Mouse (Mus musculus) bone marrow, adult 2 months (tissue): ENCODE measurements around the gene Ctnna2. TPM values are rescaled to one million over a fixed set of nuclear protein-coding genes. Genes with fewer than 3 reads are reported as not detected.

Source experiments
- H3K27ac ChIP-seq: fragments of 200-500 bp; 2 replicates; pipeline ENCODE4 v1.5.1; 2012; ENCODE audit warnings: low read depth, mild to moderate bottlenecking, control low read depth, inconsistent platforms, low read length; ENCODE audit not compliant: control insufficient read depth, poor library complexity, insufficient read depth
- H3K4me1 ChIP-seq: fragments of 200-500 bp; 2 replicates; pipeline ENCODE4 v1.6.1; 2011; ENCODE audit warnings: low read length; ENCODE audit not compliant: control insufficient read depth, insufficient read depth
- H3K4me3 ChIP-seq: fragments of 200-500 bp; replicated peaks from 2 replicates; pipeline ENCODE3; 2011; ENCODE audit warnings: mild to moderate bottlenecking, low read depth, low read length, control low read depth; ENCODE audit not compliant: control insufficient read depth
- CTCF ChIP-seq: fragments of 200-500 bp; IDR thresholded peaks from 2 replicates; pipeline ENCODE4 v1.5.1; 2011; ENCODE audit warnings: low read length, control low read depth; ENCODE audit not compliant: control insufficient read depth, insufficient read depth
- POLR2A ChIP-seq: fragments of 200-500 bp; IDR thresholded peaks from 2 replicates; pipeline ENCODE4 v1.6.1; 2011; ENCODE audit warnings: low read depth, mild to moderate bottlenecking, control low read depth, low read length, borderline replicate concordance; ENCODE audit not compliant: control insufficient read depth
- WGBS: fragments of 180-500 bp; shearing (Covaris S2); methylation state at CpG from one replicate; pipeline ENCODE4 v1.1.7; 2018; 5-methylcytosine and 5-hydroxymethylcytosine counted together
- polyA plus RNA-seq: library from polyadenylated mRNA; stranded (reverse); fragments of >200 nt; gene quantifications from 2 replicates; pipeline ENCODE4 v1.2.4, GENCODE M21; 2011; ENCODE audit warnings: low replicate concordance; ENCODE audit not compliant: missing spikeins, insufficient read depth, insufficient read length

The Ctnna2 gene
- polyA plus RNA-seq, result not detected in 2 replicates

GRCm38 (mm10) chr6:77979241-77979961, at the start of gene Ctnna2:
TSS of gene Ctnna2 (minus strand) at chr6:77979699.
- Histone ChIP-seq H3K4me1 (no peaks in the 10 kb centered on the region), H3K27ac (no peak within 1 kb of the TSS), H3K4me3 (no peak within 1 kb of the TSS)
- WGBS, result 3% methylated on average over 49 of the region's 58 CpGs
- TF ChIP-seq POLR2A, result no peak
- no peak for TF ChIP-seq CTCF

- Histone ChIP-seq H3K4me1 (no peaks in the 10 kb centered on the region), H3K27ac (no peak overlapping the region), H3K4me3 (no peak overlapping the region)
- WGBS, result 12% methylated on average over 15 of the region's 15 CpGs
- TF ChIP-seq CTCF, result no peak
- no peak for TF ChIP-seq POLR2A
Observed at GRCm38 (mm10) chr6:77980137-77981052, 896 bp upstream of the Ctnna2 start.

- WGBS, result 22% methylated on average over 10 of the region's 10 CpGs
- TF ChIP-seq CTCF (no peak), POLR2A (no peak)
- Histone ChIP-seq H3K27ac (no peak overlapping the region), H3K4me3 (no peak overlapping the region), H3K4me1 (no peaks in the 10 kb centered on the region)
Observed at GRCm38 (mm10) chr6:77978476-77979240, 841 bp downstream of the Ctnna2 start.

GRCm38 (mm10) chr6:77970545-77971242, 8.8 kb downstream of the Ctnna2 start:
- no peaks in the 10 kb centered on the region for H3K4me1 ChIP-seq

GRCm38 (mm10) chr6:77969774-77970173, 9.7 kb downstream of the Ctnna2 start:
- TF ChIP-seq POLR2A, result no peak
- no peak for TF ChIP-seq CTCF
- no peaks in the 10 kb centered on the region for H3K4me1 ChIP-seq
- H3K4me3 ChIP-seq, result no peak overlapping the region
- no peak overlapping the region for H3K27ac ChIP-seq
- WGBS, result 63% methylated on average over 4 of the region's 4 CpGs

More at GRCm38 (mm10) chr6:77970545-77971242, 8.8 kb downstream of the Ctnna2 start:
- TF ChIP-seq POLR2A, result no peak
- no peak for TF ChIP-seq CTCF
- Histone ChIP-seq H3K4me3 (no peak overlapping the region), H3K27ac (no peak overlapping the region)
- WGBS, result 68% methylated on average over 10 of the region's 10 CpGs

- 74% methylated on average over 1 of the region's 1 CpGs for WGBS
- TF ChIP-seq POLR2A, result no peak
- no peak overlapping the region for H3K27ac ChIP-seq
- no peak overlapping the region for H3K4me3 ChIP-seq
- no peaks in the 10 kb centered on the region for H3K4me1 ChIP-seq
Observed at GRCm38 (mm10) chr6:77962011-77962410, 17.5 kb downstream of the Ctnna2 start.

GRCm38 (mm10) chr6:77951276-77951675, 28.2 kb downstream of the Ctnna2 start:
- H3K4me1 ChIP-seq, result no peaks in the 10 kb centered on the region
- TF ChIP-seq POLR2A (no peak), CTCF (no peak)
- H3K27ac ChIP-seq, result no peak overlapping the region
- WGBS, result 48% methylated on average over 4 of the region's 4 CpGs
- H3K4me3 ChIP-seq, result no peak overlapping the region

- H3K27ac ChIP-seq, result no peak overlapping the region
- no peak overlapping the region for H3K4me3 ChIP-seq
- H3K4me1 ChIP-seq, result no peaks in the 10 kb centered on the region
- TF ChIP-seq CTCF (no peak), POLR2A (no peak)
- 77% methylated on average over 2 of the region's 2 CpGs for WGBS
Observed at GRCm38 (mm10) chr6:77950690-77951089, 28.8 kb downstream of the Ctnna2 start.
